Mouse (Mus musculus) cerebellum, postnatal 4 days (tissue): Measurements from ENCODE around the gene Tmem150a.

Experiments
- DNase-seq, 2 experiments: peaks; one replicate each; pipeline ENCODE4 v3.0.0; 2022; ENCODE audit warnings: low spot score in 2 of 2, mixed read lengths in 1 of 2

Gene Tmem150a

GRCm38 (mm10) chr6:72401875-72402274, 46.6 kb downstream of the Tmem150a start:
- peak in 1 of 2 experiments; percentile 67 for DNase-seq

DNA sequence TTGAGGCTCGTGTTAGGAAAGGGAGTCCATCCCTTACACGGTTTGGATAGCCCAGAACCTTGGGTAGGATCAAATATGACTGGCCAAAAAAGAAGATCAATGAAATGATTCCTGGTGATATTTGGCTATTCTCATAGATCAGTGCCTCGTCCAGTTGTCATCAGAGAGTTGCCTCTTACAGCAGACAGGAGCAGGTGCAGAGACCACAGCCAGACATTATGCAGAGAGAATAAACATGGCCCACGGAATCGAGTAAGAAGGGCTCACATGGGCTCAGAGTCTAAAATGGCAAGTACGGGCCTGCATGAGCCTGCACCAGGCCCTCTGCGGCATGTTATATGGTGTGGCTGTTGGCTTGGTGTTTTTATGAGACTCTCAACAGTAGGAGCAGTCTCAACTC, 50.1 kb downstream of the Tmem150a start:
- DNase-seq: no peak

DNA sequence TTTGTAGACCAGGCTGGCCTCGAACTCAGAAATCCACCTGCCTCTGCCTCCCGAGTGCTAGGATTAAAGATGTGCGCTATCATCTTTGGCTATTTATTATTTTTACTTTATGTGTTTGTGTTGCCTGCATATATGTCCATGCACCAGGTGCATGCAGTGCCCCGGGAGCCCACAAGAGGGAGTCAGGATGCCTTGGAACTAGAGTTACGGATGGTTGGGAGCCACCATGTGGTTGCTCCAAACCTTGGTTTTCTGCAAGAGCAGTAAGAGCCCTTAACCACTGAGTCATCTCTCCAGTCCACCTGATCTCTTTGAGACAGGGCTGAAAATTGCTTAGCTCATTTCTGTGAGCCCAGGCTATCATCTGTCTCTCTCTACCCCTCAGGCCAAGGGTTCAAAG, 51.9 kb downstream of the Tmem150a start:
- peak; percentile 66 to 82 for DNase-seq
